Mouse (Mus musculus) stomach, embryonic 15.5 days (tissue): ENCODE data around the gene Atp6v0a1. TPM values are rescaled to one million over a fixed set of nuclear protein-coding genes. Genes with fewer than 3 reads are reported as not detected.
A peak's percentile ranks its signal among the peaks of the same experiment; 100 is the strongest.

Experiments used
- ATAC-seq: fragments of 200-750 bp; cut with Nextera tagmentation; 2 replicates; pipeline ENCODE4 v1.8.0; 2017; ENCODE audit warnings: low read depth, moderate number of reproducible peaks, moderate TSS enrichment; ENCODE audit not compliant: insufficient read depth, low FRiP score
- H3K27ac ChIP-seq: fragments of 300-500 bp; sonication (generic); 2 replicates; pipeline ENCODE4 v1.5.1; 2015; ENCODE audit warnings: mild to moderate bottlenecking, inconsistent platforms
- H3K27me3 ChIP-seq: fragments of 300-500 bp; sonication (generic); replicated peaks from 2 replicates; pipeline ENCODE4 v1.6.1; 2015; ENCODE audit warnings: inconsistent platforms
- H3K36me3 ChIP-seq: fragments of 300-500 bp; sonication (generic); 2 replicates; pipeline ENCODE4 v1.6.1; 2015; ENCODE audit warnings: inconsistent platforms
- H3K4me1 ChIP-seq: fragments of 300-500 bp; sonication (generic); 2 replicates; pipeline ENCODE4 v1.6.1; 2015; ENCODE audit warnings: inconsistent platforms
- H3K4me2 ChIP-seq: fragments of 300-500 bp; sonication (generic); 2 replicates; pipeline ENCODE4 v1.6.1; 2015; ENCODE audit warnings: mild to moderate bottlenecking, inconsistent platforms
- H3K4me3 ChIP-seq: fragments of 300-500 bp; sonication (generic); replicated peaks from 2 replicates; pipeline ENCODE4 v1.5.1; 2015; ENCODE audit warnings: inconsistent platforms
- H3K9ac ChIP-seq: fragments of 300-500 bp; sonication (generic); 2 replicates; pipeline ENCODE4 v1.6.1; 2015; ENCODE audit warnings: inconsistent platforms
- H3K9me3 ChIP-seq: fragments of 300-500 bp; sonication (generic); 2 replicates; pipeline ENCODE4 v1.6.1; 2016; ENCODE audit warnings: inconsistent platforms
- WGBS: fragments of 180-500 bp; shearing (Covaris S2); methylation state at CpG from one replicate; pipeline ENCODE4 v1.1.7; 2015; 5-methylcytosine and 5-hydroxymethylcytosine counted together
- polyA plus RNA-seq: library from polyadenylated mRNA; unstranded; fragments of >200 nt; fragmentation: Nextera tagmentation; extraction: Ambion mirVana; gene quantifications from 2 replicates; pipeline ENCODE4 v1.2.1, GENCODE M21; 2015

The Atp6v0a1 gene
- polyA plus RNA-seq: 36.6 and 39.7 TPM in 2 replicates

GRCm38 (mm10) chr11:101009046-101009887, at the start of gene Atp6v0a1:
Atp6v0a1 (plus strand) TSS chr11:101009452.
- peak within 1 kb of the TSS; percentile 51 for H3K9ac ChIP-seq
- ATAC-seq: peak; percentile 100
- peak within 1 kb of the TSS; percentile 79 for H3K4me2 ChIP-seq
- WGBS: under 1% methylated on average over 44 of the region's 44 CpGs
- no peaks in the 10 kb centered on the region for H3K27me3 ChIP-seq
- no peaks in the 10 kb centered on the region; the same call in 1 of the 2 replicates for H3K36me3 ChIP-seq
- peak within 1 kb of the TSS; percentile 88 for H3K27ac ChIP-seq
- H3K4me1 ChIP-seq: peaks cover 12% of the 10 kb centered on the region; the same call in 1 of the 2 replicates
- no peaks in the 10 kb centered on the region for H3K9me3 ChIP-seq
- H3K4me3 ChIP-seq: peak within 1 kb of the TSS; percentile 57

GRCm38 (mm10) chr11:100959464-100959810, 49.8 kb upstream of the Atp6v0a1 start:
- H3K9me3 ChIP-seq: no peaks in the 10 kb centered on the region
- 8% methylated on average over 14 of the region's 14 CpGs for WGBS
- no peak for ATAC-seq
- peak overlapping the region; percentile 78; the same call in 1 of the 2 replicates for H3K27ac ChIP-seq
- H3K4me2 ChIP-seq: peak overlapping the region; percentile 34
- no peak overlapping the region for H3K9ac ChIP-seq
- H3K4me3 ChIP-seq: peak overlapping the region; percentile 8
- peaks cover 50% of the 10 kb centered on the region for H3K4me1 ChIP-seq
- H3K36me3 ChIP-seq: peaks cover 12% of the 10 kb centered on the region
- H3K27me3 ChIP-seq: peaks cover 13% of the 10 kb centered on the region

GRCm38 (mm10) chr11:100959826-100960225, 49.4 kb upstream of the Atp6v0a1 start:
- H3K27me3 ChIP-seq: peaks cover 13% of the 10 kb centered on the region
- peak overlapping the region; percentile 34; the same call in 1 of the 2 replicates for H3K4me2 ChIP-seq
- no peak overlapping the region for H3K9ac ChIP-seq
- WGBS: 35% methylated on average over 3 of the region's 3 CpGs
- peaks cover 12% of the 10 kb centered on the region for H3K36me3 ChIP-seq
- no peak for ATAC-seq
- peak overlapping the region; percentile 8; the same call in 1 of the 2 replicates for H3K4me3 ChIP-seq
- peaks cover 54% of the 10 kb centered on the region for H3K4me1 ChIP-seq
- H3K27ac ChIP-seq: peak overlapping the region; percentile 78
- H3K9me3 ChIP-seq: no peaks in the 10 kb centered on the region

- WGBS: 22% methylated on average over 6 of the region's 6 CpGs
- H3K4me3 ChIP-seq: no peak overlapping the region
- peaks cover 12% of the 10 kb centered on the region for H3K36me3 ChIP-seq
- ATAC-seq: peak; percentile 37; the same call in 1 of the 2 replicates
- no peak overlapping the region for H3K4me2 ChIP-seq
- H3K9ac ChIP-seq: no peak overlapping the region
- peaks cover 61% of the 10 kb centered on the region for H3K4me1 ChIP-seq
- H3K27me3 ChIP-seq: peaks cover 13% of the 10 kb centered on the region
- H3K9me3 ChIP-seq: no peaks in the 10 kb centered on the region
- H3K27ac ChIP-seq: peak overlapping the region; percentile 78
Measured at GRCm38 (mm10) chr11:100960540-100960939, 48.7 kb upstream of the Atp6v0a1 start.

GRCm38 (mm10) chr11:100962371-100962911, 46.8 kb upstream of the Atp6v0a1 start:
- no peak overlapping the region for H3K9ac ChIP-seq
- H3K36me3 ChIP-seq: peaks cover 7% of the 10 kb centered on the region
- no peaks in the 10 kb centered on the region for H3K9me3 ChIP-seq
- H3K27ac ChIP-seq: peak overlapping the region; percentile 86
- WGBS: 44% methylated on average over 9 of the region's 9 CpGs
- H3K27me3 ChIP-seq: peaks cover 13% of the 10 kb centered on the region
- H3K4me3 ChIP-seq: peak overlapping the region; percentile 0; the same call in 1 of the 2 replicates
- ATAC-seq: peak; percentile 54; the same call in 1 of the 2 replicates
- peaks cover 74% of the 10 kb centered on the region for H3K4me1 ChIP-seq
- H3K4me2 ChIP-seq: peak overlapping the region; percentile 24; the same call in 1 of the 2 replicates

- Histone ChIP-seq H3K4me2 (peak overlapping the region; percentile 27; the same call in 1 of the 2 replicates), H3K36me3 (peaks cover 3% of the 10 kb centered on the region), H3K27me3 (peaks cover 6% of the 10 kb centered on the region), H3K9me3 (no peaks in the 10 kb centered on the region), H3K4me3 (no peak overlapping the region), H3K9ac (no peak overlapping the region), H3K4me1 (peaks cover 77% of the 10 kb centered on the region), H3K27ac (peak overlapping the region; percentile 86)
- WGBS: 63% methylated on average over 9 of the region's 9 CpGs
- ATAC-seq: no peak
Measured at GRCm38 (mm10) chr11:100963647-100964046, 45.6 kb upstream of the Atp6v0a1 start.

GRCm38 (mm10) chr11:100964180-100964579, 45.1 kb upstream of the Atp6v0a1 start:
- ATAC-seq: no peak
- WGBS: 79% methylated on average over 7 of the region's 7 CpGs
- Histone ChIP-seq H3K4me3 (no peak overlapping the region), H3K36me3 (no peaks in the 10 kb centered on the region), H3K27ac (peak overlapping the region; percentile 86), H3K9ac (no peak overlapping the region), H3K9me3 (no peaks in the 10 kb centered on the region), H3K27me3 (0 out of 2 replicates have a peak, but pooled peaks cover under 1% of the 10 kb centered on the region), H3K4me1 (peaks cover 73% of the 10 kb centered on the region), H3K4me2 (peak overlapping the region; percentile 27; the same call in 1 of the 2 replicates)

- peaks cover 68% of the 10 kb centered on the region for H3K4me1 ChIP-seq
- no peaks in the 10 kb centered on the region for H3K27me3 ChIP-seq
- 84% methylated on average over 6 of the region's 6 CpGs for WGBS
- peak overlapping the region; percentile 86 for H3K27ac ChIP-seq
- H3K4me3 ChIP-seq: no peak overlapping the region
- peak overlapping the region; percentile 3; the same call in 1 of the 2 replicates for H3K4me2 ChIP-seq
- ATAC-seq: no peak
- no peaks in the 10 kb centered on the region for H3K9me3 ChIP-seq
- no peak overlapping the region for H3K9ac ChIP-seq
- no peaks in the 10 kb centered on the region for H3K36me3 ChIP-seq
Measured at GRCm38 (mm10) chr11:100964901-100965542, 44.2 kb upstream of the Atp6v0a1 start.

GRCm38 (mm10) chr11:100965760-100966159, 43.5 kb upstream of the Atp6v0a1 start:
- Histone ChIP-seq H3K4me1 (peaks cover 61% of the 10 kb centered on the region), H3K27me3 (no peaks in the 10 kb centered on the region), H3K9ac (no peak overlapping the region), H3K27ac (peak overlapping the region; percentile 40; the same call in 1 of the 2 replicates), H3K4me2 (peak overlapping the region; percentile 77; the same call in 1 of the 2 replicates), H3K9me3 (no peaks in the 10 kb centered on the region), H3K36me3 (no peaks in the 10 kb centered on the region), H3K4me3 (no peak overlapping the region)
- WGBS: 67% methylated on average over 6 of the region's 6 CpGs
- ATAC-seq: no peak

GRCm38 (mm10) chr11:100967376-100967775, 41.9 kb upstream of the Atp6v0a1 start:
- 50% methylated on average over 5 of the region's 5 CpGs for WGBS
- H3K9ac ChIP-seq: no peak overlapping the region

GRCm38 (mm10) chr11:100967881-100968420, 41.3 kb upstream of the Atp6v0a1 start:
- Histone ChIP-seq H3K9me3 (no peaks in the 10 kb centered on the region), H3K4me2 (peak overlapping the region; percentile 77), H3K27ac (0 out of 2 replicates have a peak overlapping the region, but pooled peaks have one; percentile 96), H3K36me3 (no peaks in the 10 kb centered on the region), H3K4me3 (peak overlapping the region; percentile 75), H3K27me3 (no peaks in the 10 kb centered on the region), H3K4me1 (peaks cover 58% of the 10 kb centered on the region), H3K9ac (0 out of 2 replicates have a peak overlapping the region, but pooled peaks have one; percentile 13)
- WGBS: 75% methylated on average over 5 of the region's 5 CpGs
- ATAC-seq: no peak

More at GRCm38 (mm10) chr11:100967376-100967775, 41.9 kb upstream of the Atp6v0a1 start:
- Histone ChIP-seq H3K4me2 (peak overlapping the region; percentile 77), H3K27ac (no peak overlapping the region), H3K4me3 (peak overlapping the region; percentile 75), H3K36me3 (no peaks in the 10 kb centered on the region), H3K27me3 (no peaks in the 10 kb centered on the region), H3K4me1 (peaks cover 64% of the 10 kb centered on the region), H3K9me3 (no peaks in the 10 kb centered on the region)
- ATAC-seq: no peak
